Mouse (Mus musculus) neural tube, embryonic 10.5 days (tissue): ENCODE data around the gene Dnajc22.
"Not testable (repeated sequence)": the region's sequence is repeated elsewhere in the genome, so short reads cannot be mapped to it uniquely, and the experiment has no call there.

ENCODE experiments used
- DNase-seq: peaks from one replicate; pipeline ENCODE4 v3.0.0-alpha.2; 2017; ENCODE audit warnings: low spot score; ENCODE audit errors: extremely low spot score

Gene Dnajc22

GRCm38 (mm10) chr15:99092870-99093269 lies at the start of gene Dnajc22:
Gene Dnajc22, plus strand, starts transcription at chr15:99093170.
- peak; percentile 46 for DNase-seq

DNA sequence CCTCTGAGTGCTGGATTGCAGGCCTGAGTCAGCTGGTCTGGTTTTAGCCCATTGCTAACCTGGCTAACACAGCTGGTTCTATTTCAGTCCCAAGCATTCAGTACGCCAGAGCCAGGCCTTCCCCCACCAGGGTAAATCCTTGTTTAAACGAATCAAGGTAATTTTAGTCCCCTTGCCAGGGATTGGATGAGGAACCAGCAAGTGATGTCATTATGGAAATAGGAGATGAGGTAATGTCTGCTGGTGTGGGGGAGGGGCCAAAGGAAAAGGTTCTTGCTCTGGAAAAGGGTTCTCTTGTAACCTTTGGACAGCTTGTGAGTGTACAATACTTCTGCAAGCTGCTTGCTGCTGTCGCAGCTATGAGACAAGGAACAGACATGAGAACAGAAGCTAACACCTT lies 48.1 kb upstream of the Dnajc22 start:
- no peak for DNase-seq

DNA sequence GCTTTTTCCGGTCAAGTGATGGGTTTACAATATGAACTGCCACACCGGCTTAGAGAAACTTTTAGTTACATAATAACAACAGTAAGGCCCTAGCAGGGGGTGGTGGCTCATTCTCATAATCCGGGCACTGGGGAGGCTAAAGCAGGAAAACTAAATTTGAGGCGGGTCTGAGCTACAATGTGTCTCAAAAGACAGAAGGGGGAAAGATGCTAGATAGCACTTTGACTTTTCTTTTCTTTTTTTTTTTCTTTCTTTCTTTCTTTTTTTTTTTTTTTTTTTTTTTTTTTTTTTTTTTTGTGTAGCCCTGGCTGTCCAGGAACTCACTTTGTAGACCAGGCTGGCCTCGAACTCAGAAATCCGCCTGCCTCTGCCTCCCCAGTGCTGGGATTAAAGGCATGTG lies 47.2 kb upstream of the Dnajc22 start:
- DNase-seq, result not testable (repeated sequence)

GRCm38 (mm10) chr15:99049473-99050253 lies 43.3 kb upstream of the Dnajc22 start:
- DNase-seq, result peak; percentile 54

- no peak for DNase-seq
Measured at GRCm38 (mm10) chr15:99053373-99053772, 39.6 kb upstream of the Dnajc22 start.

GRCm38 (mm10) chr15:99055040-99055439 lies 37.9 kb upstream of the Dnajc22 start, which contains the start of gene Prph:
Gene Prph, plus strand, starts transcription at chr15:99055174.
- DNase-seq, result no peak

DNA sequence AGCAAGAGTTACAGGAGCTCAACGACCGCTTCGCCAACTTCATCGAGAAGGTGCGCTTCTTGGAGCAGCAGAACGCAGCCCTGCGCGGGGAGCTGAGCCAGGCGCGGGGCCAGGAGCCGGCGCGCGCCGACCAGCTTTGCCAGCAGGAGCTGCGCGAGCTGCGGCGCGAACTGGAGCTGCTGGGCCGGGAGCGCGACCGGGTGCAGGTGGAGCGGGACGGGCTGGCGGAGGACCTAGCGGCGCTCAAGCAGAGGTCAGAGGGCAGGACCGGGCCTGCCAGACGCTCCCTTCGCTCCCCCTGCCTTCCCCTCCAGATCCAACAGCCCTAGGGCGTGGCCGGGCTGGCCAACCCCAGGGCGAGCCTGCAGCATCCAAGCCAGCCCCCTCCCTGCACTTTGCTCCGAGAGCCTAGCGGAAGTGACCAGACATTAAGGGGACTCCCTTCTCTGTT lies 37.4 kb upstream of the Dnajc22 start:
- peak; percentile 71 for DNase-seq

GRCm38 (mm10) chr15:99056332-99056731 lies 36.6 kb upstream of the Dnajc22 start:
- DNase-seq, result peak; percentile 56

DNA sequence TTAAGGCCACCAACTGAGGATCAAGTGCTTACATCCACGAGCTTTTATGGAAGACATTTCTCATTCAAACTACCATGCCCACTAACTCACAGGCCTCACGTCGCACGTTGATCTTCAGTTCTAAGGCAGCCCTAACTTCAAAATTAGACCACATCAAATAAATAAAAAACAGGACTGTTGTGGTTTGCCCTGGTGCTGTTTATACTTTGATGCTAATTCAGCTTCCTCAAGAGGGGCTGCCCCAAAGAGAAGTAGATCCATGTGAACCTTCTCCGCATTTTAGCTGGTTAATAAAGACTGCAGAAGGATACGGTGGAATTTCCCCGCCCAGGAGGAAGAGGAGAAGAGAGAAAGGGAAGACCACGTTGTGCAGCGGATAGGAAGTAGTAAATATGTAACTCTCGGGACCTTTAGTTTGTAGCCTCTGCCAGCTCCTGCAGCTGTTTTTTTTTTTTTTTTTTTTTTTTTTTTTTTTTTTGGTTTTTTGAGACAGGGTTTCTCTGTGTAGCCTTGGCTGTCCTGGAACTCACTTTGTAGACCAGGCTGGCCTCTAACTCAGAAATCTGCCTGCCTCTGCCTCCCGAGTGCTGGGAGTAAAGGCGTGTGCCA lies 27.3 kb upstream of the Dnajc22 start:
- DNase-seq, result no peak

GRCm38 (mm10) chr15:99071988-99072387 lies 21.0 kb upstream of the Dnajc22 start:
- DNase-seq, result no peak

DNA sequence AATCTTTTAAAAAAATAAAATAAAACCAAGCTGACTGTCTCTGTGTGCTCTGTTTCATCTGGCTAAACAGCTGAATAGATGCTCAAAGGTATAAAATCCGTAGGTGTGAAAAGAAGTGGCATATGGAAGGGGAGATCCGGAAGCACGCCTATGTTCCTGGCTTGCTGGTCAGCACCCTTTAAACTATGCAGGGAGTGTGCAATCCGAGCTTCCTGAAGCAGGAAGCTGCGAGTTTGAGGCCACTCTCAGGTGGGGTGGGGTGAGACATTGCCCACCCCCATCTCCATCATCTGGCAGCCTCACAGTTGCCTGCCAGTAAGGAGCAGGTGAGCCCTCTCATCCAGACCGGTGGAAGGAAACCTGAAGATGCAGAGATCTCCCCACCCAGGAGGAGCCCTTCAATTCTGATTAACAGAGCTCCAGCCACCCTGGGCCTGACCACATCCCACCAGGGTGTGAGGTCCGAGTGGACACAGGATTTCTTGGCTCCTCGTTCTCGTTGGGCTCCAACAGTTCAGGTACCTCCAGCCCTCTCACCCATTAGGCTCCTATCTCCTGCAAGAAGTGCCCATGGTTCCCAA lies 18.9 kb upstream of the Dnajc22 start, which contains the start of gene Troap:
Troap (plus strand) TSS at position 557 of the 581 bp plus-strand sequence.
- no peak for DNase-seq

GRCm38 (mm10) chr15:99074600-99075333 lies 18.2 kb upstream of the Dnajc22 start:
- DNase-seq, result peak; percentile 97

- DNase-seq, result not testable (repeated sequence)
Measured at GRCm38 (mm10) chr15:99076011-99076410, 17.0 kb upstream of the Dnajc22 start.

DNA sequence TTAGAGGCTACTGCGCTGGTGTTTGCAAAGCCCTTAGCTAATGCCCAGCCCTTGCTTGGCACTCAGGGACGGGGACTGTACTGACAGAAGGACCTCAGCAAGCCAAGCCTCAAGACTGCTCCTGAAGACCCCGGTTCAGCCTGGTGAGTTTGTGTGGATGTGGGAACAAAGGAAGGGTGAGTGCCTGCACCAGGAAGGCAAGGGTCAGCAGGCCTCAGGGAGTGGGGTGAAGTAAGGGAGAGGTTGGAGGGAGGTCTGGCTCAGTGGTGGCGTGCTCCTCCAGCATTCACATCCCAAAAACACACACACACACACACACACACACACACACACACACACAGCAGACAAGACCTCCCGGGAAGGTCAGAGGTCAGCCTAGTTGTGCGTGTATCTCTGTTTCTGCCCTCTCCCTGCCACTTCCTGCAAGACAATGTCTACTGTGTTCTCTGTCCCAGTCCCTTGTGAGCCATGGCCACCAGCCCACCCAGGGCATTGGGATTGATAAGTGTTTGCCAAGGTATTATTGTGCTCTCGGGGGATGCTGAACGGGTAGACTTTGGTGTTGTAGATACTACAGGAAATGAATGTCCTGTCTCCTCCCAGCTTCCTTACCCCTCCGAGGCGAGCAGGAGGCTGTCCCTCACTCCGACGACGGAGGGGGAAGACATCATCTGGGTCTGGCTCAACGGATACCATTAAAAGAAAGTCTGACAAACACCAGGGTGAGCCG lies 14.6 kb upstream of the Dnajc22 start:
- DNase-seq, result no peak

DNA sequence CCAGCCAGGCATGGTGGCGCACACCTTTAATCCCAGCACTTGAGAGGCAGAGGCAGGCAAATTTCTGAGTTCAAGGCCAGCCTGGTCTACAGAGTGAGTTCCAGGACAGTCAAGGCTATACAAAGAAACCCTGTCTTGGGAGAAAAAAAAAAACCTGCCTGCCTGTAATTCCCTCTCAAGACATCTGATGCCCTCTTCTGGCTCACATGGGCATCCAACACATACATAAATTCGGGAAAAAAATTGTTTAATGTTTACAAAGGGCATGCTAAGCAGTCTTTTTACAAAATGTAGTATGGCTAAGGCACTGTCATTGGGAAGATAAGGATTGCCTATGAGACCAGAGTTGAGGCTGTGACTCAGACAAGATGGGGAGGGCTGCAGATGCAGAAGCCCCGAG lies 13.2 kb upstream of the Dnajc22 start:
- DNase-seq, result no peak

DNA sequence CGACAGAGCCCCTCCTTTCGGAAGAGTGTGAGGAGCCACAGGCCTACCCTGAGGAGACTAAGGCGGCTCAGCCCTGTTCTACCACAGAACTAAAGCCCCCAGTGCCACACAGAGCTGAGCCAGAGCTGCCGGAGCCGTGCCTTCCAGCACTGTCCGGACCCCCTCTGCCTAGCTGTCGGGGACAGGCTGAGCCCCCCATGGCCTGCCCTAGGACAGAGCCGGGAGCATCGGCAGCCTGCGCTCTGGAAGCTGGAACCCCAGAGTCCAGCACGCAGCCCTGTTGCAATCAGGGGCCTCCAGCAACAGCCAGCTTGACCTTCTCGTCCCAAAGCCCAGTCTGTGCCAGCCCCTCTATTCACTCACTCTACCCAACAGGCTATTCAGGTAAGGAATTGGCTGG lies 10.6 kb upstream of the Dnajc22 start:
- DNase-seq, result no peak

- no peak for DNase-seq
Measured at GRCm38 (mm10) chr15:99082840-99083239, 10.1 kb upstream of the Dnajc22 start.

DNA sequence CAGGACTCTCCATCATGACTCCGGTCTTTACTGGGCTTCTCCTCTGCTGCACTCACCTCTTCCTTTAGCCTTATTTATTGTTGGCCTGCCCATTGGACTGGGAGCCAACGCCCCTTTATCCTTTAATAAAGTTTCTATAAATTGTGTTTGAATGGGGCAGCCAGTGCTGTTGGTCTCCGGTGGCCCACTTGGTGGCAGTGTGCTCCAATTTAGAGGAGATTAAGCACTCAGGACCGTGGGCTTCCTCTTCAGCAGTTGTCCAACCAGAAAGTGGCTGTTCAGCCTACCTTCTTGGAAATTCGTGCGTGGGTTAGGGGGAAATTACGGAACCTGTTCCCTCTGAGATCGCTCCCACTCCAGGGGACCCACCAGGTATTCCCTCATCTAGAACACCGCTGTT lies 9.7 kb upstream of the Dnajc22 start:
- no peak for DNase-seq

DNA sequence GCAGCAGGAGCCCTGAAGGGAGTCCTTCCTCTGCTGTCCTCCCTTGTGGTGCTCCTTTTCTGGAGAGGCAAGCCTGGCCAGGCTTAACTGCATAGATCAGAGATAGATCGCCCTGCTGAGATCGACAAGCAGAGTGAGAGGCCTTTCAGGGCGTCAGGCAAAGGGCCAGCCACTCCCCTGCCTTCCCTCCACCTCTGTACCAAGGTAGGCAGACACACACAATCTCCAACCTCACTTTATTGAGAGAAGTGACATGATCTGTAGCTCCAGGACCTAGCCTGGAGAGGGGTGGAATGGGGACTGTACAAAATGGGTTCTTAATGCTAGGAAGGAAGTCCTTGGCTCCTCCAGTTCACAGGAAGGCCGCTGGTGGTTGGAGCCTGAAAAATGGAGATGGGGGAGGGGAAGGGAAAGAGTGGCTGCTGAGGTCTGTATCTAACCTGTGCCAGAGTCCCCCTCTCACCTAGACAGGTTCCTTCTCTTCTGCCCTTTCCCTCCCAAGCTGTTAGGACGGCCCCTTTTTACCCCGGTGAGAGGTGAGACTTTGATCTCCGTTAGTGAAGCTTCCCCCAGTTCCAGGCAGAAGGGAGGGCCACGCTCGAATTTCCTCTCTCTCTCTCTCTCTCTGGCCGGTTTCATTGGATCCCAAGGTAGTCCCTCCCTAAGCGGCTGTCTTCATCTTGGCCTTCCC lies 9.0 kb upstream of the Dnajc22 start:
- no peak for DNase-seq

DNA sequence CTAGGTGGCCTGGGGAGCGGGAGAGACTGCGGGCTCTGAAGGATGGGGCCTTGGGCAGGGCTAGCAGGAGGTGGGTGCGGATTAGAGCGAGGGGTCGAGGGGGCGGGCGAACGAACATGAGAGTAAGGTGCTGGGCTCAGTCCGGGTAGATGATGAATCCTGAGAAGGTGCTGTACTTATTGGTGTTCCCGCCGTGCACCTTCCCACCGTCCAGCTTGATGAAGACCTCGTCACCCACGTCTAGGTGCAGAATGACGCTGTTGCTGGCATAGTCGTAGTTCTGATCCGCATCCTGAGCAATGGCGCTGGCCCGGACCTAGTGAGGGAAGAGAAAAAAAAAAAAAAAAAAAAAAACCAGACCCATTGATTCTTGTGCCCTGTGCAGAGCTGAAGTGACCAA lies 8.4 kb upstream of the Dnajc22 start:
- DNase-seq, result no peak
